Mouse (Mus musculus): ENCODE results near the gene Nop2.

DNA sequence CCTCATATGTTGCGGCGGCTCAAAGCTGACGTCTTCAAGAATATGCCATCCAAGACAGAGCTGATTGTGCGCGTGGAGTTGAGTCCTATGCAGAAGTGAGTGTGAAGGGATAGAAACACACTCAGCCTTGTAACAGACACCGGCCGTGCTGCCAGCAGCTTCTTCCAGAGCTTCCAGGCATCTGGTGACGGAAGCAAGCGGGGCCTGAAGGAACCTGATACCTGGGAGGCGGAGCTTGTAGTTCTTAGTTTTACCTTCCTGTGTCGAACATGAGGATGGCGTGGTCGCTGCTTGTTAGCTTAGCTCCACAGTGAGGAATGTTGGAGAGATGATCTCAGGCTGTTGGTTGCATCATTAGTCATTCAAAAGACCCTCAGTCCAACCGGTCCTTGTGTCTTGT is 22.3 kb upstream of the Nop2 start:
- TF ChIP-seq GATA1 (IDR thresholded peaks at IDR 0.05; ENCODE audit: borderline replicate concordance, low read length) (no peak), FLI1 (IDR thresholded peaks at IDR 0.05; ENCODE audit: low read length) (no peak)
